Mouse (Mus musculus): ENCODE data around the gene Eef1akmt1. TPM values are rescaled to one million over a fixed set of nuclear protein-coding genes. Genes with fewer than 3 reads are reported as not detected.

Gene Eef1akmt1
- polyA plus RNA-seq, 1 experiment, result 53.2 TPM

DNA sequence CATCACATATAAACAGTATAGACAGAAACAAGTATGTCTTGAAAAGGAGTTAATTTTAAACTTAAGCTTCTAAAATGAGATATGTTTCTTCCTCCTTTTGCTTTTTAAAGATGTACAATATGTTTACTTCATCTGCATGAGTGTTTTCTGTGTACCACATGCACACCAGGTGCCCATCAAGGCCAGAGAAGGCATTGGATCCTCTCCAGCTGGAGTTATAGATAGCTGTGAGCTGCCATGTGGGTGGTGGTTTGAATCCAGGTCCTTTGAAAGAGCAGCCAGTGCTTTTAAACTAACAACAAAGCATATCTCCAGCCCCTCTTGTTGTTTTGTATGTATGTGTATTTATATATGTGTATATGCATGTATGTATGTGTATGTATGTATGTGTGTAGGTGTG, 18.5 kb downstream of the Eef1akmt1 start:
- no peak overlapping the region for H3K4me3 ChIP-seq (ENCODE audit: insufficient read depth, low read length)

DNA sequence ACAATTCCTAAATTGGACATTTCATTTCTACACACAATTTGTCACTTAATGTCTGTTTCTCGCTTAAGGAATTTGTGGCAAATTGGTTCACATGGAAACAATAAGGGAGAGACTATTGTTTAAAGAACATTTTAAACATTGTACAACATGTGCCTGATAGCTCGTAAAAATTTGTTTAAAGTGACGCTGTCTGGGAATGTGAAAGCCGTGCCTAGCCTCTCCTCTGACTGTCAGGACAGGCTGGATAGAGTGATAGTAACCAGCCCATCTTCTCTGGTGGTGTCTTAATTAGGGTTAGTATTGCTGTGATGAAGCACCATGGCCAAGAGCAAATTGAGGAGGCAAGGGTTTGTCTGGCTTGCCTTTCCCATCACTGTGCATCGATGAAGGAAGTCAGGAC, 24.4 kb downstream of the Eef1akmt1 start:
- Histone ChIP-seq H3K27ac (ENCODE audit: insufficient read depth, low read length) (no peak overlapping the region), H3K4me3 (ENCODE audit: insufficient read depth, low read length) (no peak overlapping the region)
- no peak for TF ChIP-seq POLR2A (IDR thresholded peaks at IDR 0.05; ENCODE audit: extremely low read depth, insufficient read depth, low read length)
- no peak for TF ChIP-seq CTCF (IDR thresholded peaks at IDR 0.05; ENCODE audit: extremely low read depth, insufficient read depth, low read length)

More for the DNA sequence above, 18.5 kb downstream of the Eef1akmt1 start:
- TF ChIP-seq POLR2A (IDR thresholded peaks at IDR 0.05; ENCODE audit: extremely low read depth, insufficient read depth, low read length), result no peak
- no peak for TF ChIP-seq CTCF (IDR thresholded peaks at IDR 0.05; ENCODE audit: extremely low read depth, insufficient read depth, low read length)
- no peak overlapping the region for H3K27ac ChIP-seq (ENCODE audit: insufficient read depth, low read length)
- peaks cover 2% of the 10 kb centered on the region; the same call in 1 of the 2 replicates for H3K4me1 ChIP-seq (ENCODE audit: control insufficient read depth, insufficient read depth, low read length)

DNA sequence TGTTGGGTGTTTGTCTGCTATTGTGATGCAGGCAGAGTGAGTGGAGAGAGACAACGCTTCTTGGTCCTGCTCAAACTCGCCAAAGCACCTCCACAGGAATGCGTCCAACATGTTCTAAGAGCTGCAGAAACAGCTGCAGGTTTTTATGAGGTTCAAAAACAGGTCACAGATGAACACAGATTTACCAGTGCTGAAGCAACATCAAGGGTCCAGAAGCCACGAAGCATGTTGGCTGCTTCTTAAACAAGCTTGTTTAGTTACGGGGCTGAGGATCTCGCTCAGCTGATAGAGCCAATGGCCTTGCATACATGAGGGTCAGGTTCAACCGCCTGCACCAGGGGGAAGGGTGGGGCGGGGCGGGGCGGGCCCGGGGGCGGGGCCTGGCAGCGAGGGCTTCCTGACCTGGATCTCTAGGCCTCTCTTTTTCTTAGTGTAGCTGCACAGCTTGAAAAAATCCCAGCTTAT, 24.8 kb downstream of the Eef1akmt1 start:
- no peak for TF ChIP-seq POLR2A (IDR thresholded peaks at IDR 0.05; ENCODE audit: extremely low read depth, insufficient read depth, low read length)
- no peak for TF ChIP-seq CTCF (IDR thresholded peaks at IDR 0.05; ENCODE audit: extremely low read depth, insufficient read depth, low read length)
- no peak overlapping the region for H3K27ac ChIP-seq (ENCODE audit: insufficient read depth, low read length)
- H3K4me3 ChIP-seq (ENCODE audit: insufficient read depth, low read length), result no peak overlapping the region
- H3K4me1 ChIP-seq (ENCODE audit: control insufficient read depth, insufficient read depth, low read length), result no peaks in the 10 kb centered on the region

More for the DNA sequence above, 24.4 kb downstream of the Eef1akmt1 start:
- no peaks in the 10 kb centered on the region for H3K4me1 ChIP-seq (ENCODE audit: control insufficient read depth, insufficient read depth, low read length)

DNA sequence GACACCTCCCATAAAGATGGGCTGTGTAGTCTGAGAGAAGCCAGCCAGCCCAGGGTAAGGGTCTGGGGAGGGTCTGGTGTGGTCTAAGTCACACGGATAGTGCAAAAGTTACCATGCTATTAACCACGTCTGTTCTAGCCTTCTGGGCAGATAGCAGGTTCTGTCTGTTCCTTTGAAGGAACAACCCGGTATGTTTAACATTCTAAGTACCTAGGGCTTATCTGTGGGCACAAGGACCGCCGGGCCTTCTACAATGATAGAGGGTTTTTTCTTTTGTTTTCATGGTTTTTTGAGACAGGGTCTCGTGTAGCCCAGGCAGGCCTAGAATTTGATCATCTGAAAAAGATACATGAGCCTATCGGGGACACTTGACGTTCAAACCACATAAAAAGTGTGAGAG, 25.3 kb downstream of the Eef1akmt1 start:
- peaks cover under 1% of the 10 kb centered on the region; the same call in 1 of the 2 replicates for H3K4me1 ChIP-seq (ENCODE audit: control insufficient read depth, insufficient read depth, low read length)
- no peak overlapping the region for H3K4me3 ChIP-seq (ENCODE audit: insufficient read depth, low read length)
- no peak overlapping the region for H3K27ac ChIP-seq (ENCODE audit: insufficient read depth, low read length)
- TF ChIP-seq CTCF (IDR thresholded peaks at IDR 0.05; ENCODE audit: extremely low read depth, insufficient read depth, low read length), result no peak

DNA sequence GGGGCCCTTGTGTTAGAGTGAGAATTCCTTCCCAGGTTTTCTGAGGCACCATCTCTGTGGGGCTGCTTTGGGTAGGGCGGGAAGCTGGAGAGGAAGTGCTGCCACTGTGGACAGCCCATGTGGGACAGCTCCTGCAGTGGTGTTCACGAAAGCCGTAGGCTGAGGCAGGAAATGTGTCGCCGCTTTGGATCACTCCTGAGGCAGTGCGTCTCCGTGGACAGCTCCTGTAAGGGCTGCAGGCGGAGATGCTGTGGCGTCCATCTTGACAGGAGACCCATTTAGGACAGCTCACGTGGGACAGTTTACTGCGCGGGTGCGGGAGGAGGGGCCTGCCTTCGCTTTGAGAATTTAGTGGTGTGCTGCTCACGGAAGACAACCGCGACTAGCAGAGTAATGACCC, 25.9 kb downstream of the Eef1akmt1 start:
- TF ChIP-seq POLR2A (IDR thresholded peaks at IDR 0.05; ENCODE audit: extremely low read depth, insufficient read depth, low read length) (no peak), CTCF (IDR thresholded peaks at IDR 0.05; ENCODE audit: extremely low read depth, insufficient read depth, low read length) (no peak)
- Histone ChIP-seq H3K4me1 (ENCODE audit: control insufficient read depth, insufficient read depth, low read length) (peaks cover 4% of the 10 kb centered on the region), H3K27ac (ENCODE audit: insufficient read depth, low read length) (no peak overlapping the region), H3K4me3 (ENCODE audit: insufficient read depth, low read length) (no peak overlapping the region)

DNA sequence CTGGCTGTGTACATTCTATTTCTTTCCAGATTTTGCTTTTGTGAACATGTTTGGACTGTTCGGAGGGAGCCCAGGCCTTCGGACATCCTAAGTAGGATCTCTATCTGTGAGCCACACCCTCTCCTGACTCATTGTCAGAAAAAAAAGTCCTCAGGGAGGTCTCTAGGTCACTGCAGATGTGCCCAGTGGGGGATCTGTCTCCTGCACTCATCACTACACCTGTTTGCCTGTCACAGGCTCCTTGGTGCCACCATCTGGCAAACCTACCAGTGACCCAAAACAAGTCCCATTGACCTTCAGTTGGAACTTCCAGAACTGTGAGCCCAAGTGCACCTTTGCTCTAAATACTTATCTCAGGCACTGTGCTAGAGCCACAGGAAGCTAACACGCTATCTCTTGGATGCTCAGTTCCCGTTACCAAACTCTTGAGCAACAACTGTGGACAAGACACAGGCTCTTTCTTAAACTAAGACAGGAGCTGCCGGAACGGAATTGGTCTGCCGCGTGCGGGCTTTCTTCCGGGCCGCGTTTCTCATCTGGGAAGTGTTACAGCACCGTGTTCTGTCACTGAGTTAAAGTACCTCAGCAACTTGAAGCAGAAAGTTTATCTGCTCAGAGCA, 27.9 kb downstream of the Eef1akmt1 start:
- H3K27ac ChIP-seq (ENCODE audit: insufficient read depth, low read length), result no peak overlapping the region
- peaks cover 6% of the 10 kb centered on the region for H3K4me1 ChIP-seq (ENCODE audit: control insufficient read depth, insufficient read depth, low read length)
- TF ChIP-seq CTCF (IDR thresholded peaks at IDR 0.05; ENCODE audit: extremely low read depth, insufficient read depth, low read length), result no peak
- no peak for TF ChIP-seq POLR2A (IDR thresholded peaks at IDR 0.05; ENCODE audit: extremely low read depth, insufficient read depth, low read length)
- H3K4me3 ChIP-seq (ENCODE audit: insufficient read depth, low read length), result no peak overlapping the region

DNA sequence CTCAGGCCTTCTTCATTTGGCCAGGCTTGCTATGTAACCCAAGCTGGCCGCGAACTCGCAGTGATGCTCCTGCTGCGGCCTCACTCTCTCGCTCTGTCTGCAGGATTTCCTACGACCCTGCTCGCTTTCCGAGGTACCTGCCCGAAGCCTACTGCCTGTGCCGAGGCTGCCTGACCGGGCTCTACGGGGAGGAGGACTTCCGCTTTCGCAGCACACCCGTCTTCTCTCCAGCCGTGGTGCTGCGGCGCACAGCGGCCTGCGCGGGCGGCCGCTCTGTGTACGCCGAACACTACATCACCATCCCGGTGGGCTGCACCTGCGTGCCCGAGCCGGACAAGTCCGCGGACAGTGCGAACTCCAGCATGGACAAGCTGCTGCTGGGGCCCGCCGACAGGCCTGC, 29.2 kb downstream of the Eef1akmt1 start:
- Histone ChIP-seq H3K4me1 (ENCODE audit: control insufficient read depth, insufficient read depth, low read length) (peaks cover 6% of the 10 kb centered on the region), H3K4me3 (ENCODE audit: insufficient read depth, low read length) (no peak overlapping the region), H3K27ac (ENCODE audit: insufficient read depth, low read length) (no peak overlapping the region)
- TF ChIP-seq CTCF (IDR thresholded peaks at IDR 0.05; ENCODE audit: extremely low read depth, insufficient read depth, low read length) (no peak), POLR2A (IDR thresholded peaks at IDR 0.05; ENCODE audit: extremely low read depth, insufficient read depth, low read length) (no peak)

DNA sequence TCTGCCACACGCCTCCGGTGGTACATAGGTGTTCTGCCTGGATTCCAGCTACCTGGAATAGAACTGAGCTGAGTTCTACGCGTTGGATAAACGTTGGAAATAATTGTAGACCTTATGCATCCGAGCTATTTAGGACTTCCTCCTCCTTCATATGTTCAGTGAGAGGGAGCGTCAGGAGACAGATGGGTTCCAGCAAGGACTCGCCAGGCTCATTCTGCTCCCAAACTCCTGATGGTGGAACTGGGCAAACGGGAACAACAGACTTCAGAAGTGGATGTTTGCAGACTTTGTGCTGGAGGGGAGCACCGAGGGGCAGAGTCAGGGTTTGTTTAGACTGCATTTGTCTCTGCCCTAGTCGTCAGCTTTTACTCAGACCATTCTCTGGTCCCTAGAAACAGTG, 30.7 kb downstream of the Eef1akmt1 start:
- TF ChIP-seq POLR2A (IDR thresholded peaks at IDR 0.05; ENCODE audit: extremely low read depth, insufficient read depth, low read length), result no peak
- TF ChIP-seq CTCF (IDR thresholded peaks at IDR 0.05; ENCODE audit: extremely low read depth, insufficient read depth, low read length), result no peak
- Histone ChIP-seq H3K4me1 (ENCODE audit: control insufficient read depth, insufficient read depth, low read length) (peaks cover 9% of the 10 kb centered on the region), H3K27ac (ENCODE audit: insufficient read depth, low read length) (no peak overlapping the region), H3K4me3 (ENCODE audit: insufficient read depth, low read length) (no peak overlapping the region)

DNA sequence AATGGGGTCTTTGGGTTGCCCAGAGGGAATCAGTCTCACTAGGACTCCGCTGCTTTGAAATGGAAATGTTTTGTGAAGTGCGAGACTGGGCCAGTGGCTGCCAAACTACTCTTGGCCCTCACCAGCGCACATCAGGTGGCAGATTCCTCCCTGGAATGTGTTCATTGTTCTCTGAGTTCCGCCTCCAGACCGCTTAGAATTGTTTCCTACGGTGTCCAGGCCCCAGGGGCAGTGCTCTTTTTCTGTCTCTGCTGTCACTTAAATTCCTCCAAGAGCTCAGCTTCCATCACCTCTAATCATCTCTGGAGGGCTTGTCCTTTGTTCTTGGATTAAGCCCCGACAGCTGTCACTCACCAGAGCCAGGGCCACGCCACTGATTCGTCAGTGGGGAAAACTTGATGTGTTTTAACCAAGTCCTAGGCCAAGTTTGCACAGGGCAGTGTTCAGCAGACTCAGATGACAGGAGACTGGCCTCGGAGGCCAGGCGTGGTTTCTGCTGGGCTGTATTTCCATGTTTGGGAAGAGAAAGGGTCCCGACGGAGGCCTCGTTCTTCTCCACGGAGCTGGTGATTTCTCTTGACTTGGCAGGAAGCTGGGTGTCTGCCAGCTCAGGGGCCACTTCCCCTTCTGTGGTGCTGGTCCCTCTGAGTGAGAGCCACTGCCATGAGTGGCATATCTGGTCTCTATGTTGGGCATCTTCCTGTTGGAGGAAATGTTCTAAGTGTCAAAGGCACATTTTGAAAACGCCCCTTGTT, 34.0 kb downstream of the Eef1akmt1 start:
- Histone ChIP-seq H3K27ac (ENCODE audit: insufficient read depth, low read length) (no peak overlapping the region), H3K4me1 (ENCODE audit: control insufficient read depth, insufficient read depth, low read length) (peaks cover 15% of the 10 kb centered on the region), H3K4me3 (ENCODE audit: insufficient read depth, low read length) (no peak overlapping the region)
- TF ChIP-seq POLR2A (IDR thresholded peaks at IDR 0.05; ENCODE audit: extremely low read depth, insufficient read depth, low read length), result no peak
- no peak for TF ChIP-seq CTCF (IDR thresholded peaks at IDR 0.05; ENCODE audit: extremely low read depth, insufficient read depth, low read length)

DNA sequence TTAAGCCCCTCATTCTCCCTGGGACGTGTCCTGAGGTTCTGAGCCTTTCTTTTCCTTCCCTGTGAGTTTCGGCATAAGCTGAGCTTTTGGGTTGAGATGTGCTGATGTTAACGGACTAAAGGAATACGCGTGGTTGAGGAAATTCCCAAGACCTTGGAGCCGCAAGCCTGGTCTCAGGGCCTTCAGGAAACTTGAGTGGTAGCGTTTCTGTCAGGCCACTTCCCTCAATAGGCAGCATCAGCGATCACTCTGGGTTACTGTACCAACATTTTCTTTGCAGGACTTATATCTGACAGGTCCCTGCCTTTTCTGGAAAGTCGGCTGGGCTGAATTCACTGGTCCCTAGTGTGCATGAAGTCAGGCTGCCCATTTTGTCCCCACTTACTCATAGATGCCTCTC, 34.6 kb downstream of the Eef1akmt1 start:
- no peak for TF ChIP-seq CTCF (IDR thresholded peaks at IDR 0.05; ENCODE audit: extremely low read depth, insufficient read depth, low read length)
- TF ChIP-seq POLR2A (IDR thresholded peaks at IDR 0.05; ENCODE audit: extremely low read depth, insufficient read depth, low read length), result no peak
- H3K4me1 ChIP-seq (ENCODE audit: control insufficient read depth, insufficient read depth, low read length), result peaks cover 15% of the 10 kb centered on the region
- no peak overlapping the region for H3K27ac ChIP-seq (ENCODE audit: insufficient read depth, low read length)
- no peak overlapping the region for H3K4me3 ChIP-seq (ENCODE audit: insufficient read depth, low read length)

All from cortical plate, adult 2 months (tissue).